Mouse (Mus musculus) myocyte (in vitro differentiated cells): ENCODE data around the gene Necab2. TPM values are rescaled to one million over a fixed set of nuclear protein-coding genes. Genes with fewer than 3 reads are reported as not detected.

Experiments used
- H3K27me3 ChIP-seq: one replicate; pipeline ENCODE4 v1.6.1; 2011; ENCODE audit not compliant: control insufficient read depth, insufficient read depth, insufficient read length
- H3K36me3 ChIP-seq: one replicate; pipeline ENCODE4 v1.6.1; 2011; ENCODE audit not compliant: control insufficient read depth, insufficient read depth
- H3K4me2 ChIP-seq: one replicate; pipeline ENCODE4 v1.6.1; 2011; ENCODE audit warnings: low read depth, control low read depth
- H3K4me3 ChIP-seq: one replicate; pipeline ENCODE4 v1.5.1; 2011; ENCODE audit warnings: mild to moderate bottlenecking, control low read depth, moderate library complexity
- H3K79me2 ChIP-seq: one replicate; pipeline ENCODE4 v1.6.1; 2011; ENCODE audit not compliant: control insufficient read depth, insufficient read depth
- H3ac ChIP-seq: one replicate; pipeline ENCODE4 v1.6.1; 2011; ENCODE audit not compliant: control insufficient read depth, insufficient read length
- CEBPB ChIP-seq: IDR thresholded peaks from 2 replicates; pipeline ENCODE4 v1.6.1; 2011; ENCODE audit warnings: mild to moderate bottlenecking, moderate library complexity; ENCODE audit not compliant: poor library complexity, insufficient read depth, severe bottlenecking
- E2F4 ChIP-seq: IDR thresholded peaks from one replicate; pipeline ENCODE4 v1.6.1; 2011; ENCODE audit warnings: mild to moderate bottlenecking, control low read depth, moderate library complexity; ENCODE audit not compliant: insufficient read depth
- MAX ChIP-seq: IDR thresholded peaks from one replicate; pipeline ENCODE4 v1.6.1; 2011; ENCODE audit warnings: low read depth, mild to moderate bottlenecking, control low read depth
- MYOD1 ChIP-seq, 3 experiments: IDR thresholded peaks; one replicate each; pipeline ENCODE4 v1.6.1; 2011; ENCODE audit warnings: control low read depth in 2 of 3, low read depth in 2 of 3, mild to moderate bottlenecking in 2 of 3, moderate library complexity in 1 of 3; ENCODE audit not compliant: insufficient read length in 2 of 3, control insufficient read depth in 1 of 3
- MYOG ChIP-seq, 3 experiments: IDR thresholded peaks; one replicate each; pipeline ENCODE4 v1.6.1; 2011; ENCODE audit warnings: control low read depth in 2 of 3, low read depth in 2 of 3, mild to moderate bottlenecking in 2 of 3; ENCODE audit not compliant: insufficient read length in 2 of 3, control insufficient read depth in 1 of 3, insufficient read depth in 1 of 3
- POLR2A ChIP-seq: IDR thresholded peaks from one replicate; pipeline ENCODE4 v1.6.1; 2011; ENCODE audit warnings: low read depth, mild to moderate bottlenecking, control low read depth, moderate library complexity; ENCODE audit not compliant: insufficient read length
- POLR2AphosphoS2 ChIP-seq: IDR thresholded peaks from one replicate; pipeline ENCODE4 v1.6.1; 2011; ENCODE audit warnings: low read depth, control low read depth; ENCODE audit not compliant: insufficient read length
- REST ChIP-seq: IDR thresholded peaks from one replicate; pipeline ENCODE4 v1.6.1; 2011; ENCODE audit warnings: mild to moderate bottlenecking, control low read depth, moderate library complexity; ENCODE audit not compliant: insufficient read depth, insufficient read length
- SRF ChIP-seq: IDR thresholded peaks from one replicate; pipeline ENCODE4 v1.6.1; 2011; ENCODE audit warnings: low read depth; ENCODE audit not compliant: control insufficient read depth, insufficient read length
- TCF12 ChIP-seq: IDR thresholded peaks from one replicate; pipeline ENCODE4 v1.6.1; 2011; ENCODE audit warnings: mild to moderate bottlenecking, control low read depth; ENCODE audit not compliant: poor library complexity, insufficient read depth, severe bottlenecking
- TCF3 ChIP-seq: IDR thresholded peaks from one replicate; pipeline ENCODE4 v1.6.1; 2011; ENCODE audit warnings: low read depth, control low read depth; ENCODE audit not compliant: insufficient read length
- USF1 ChIP-seq: IDR thresholded peaks from one replicate; pipeline ENCODE4 v1.6.1; 2011; ENCODE audit warnings: low read depth, mild to moderate bottlenecking, control low read depth, moderate library complexity
- polyA plus RNA-seq: library from polyadenylated mRNA; unstranded; fragments of >200 nt; fragmentation: generic; extraction: Trizol; gene quantifications from one replicate; pipeline ENCODE4 v1.2.1, GENCODE M21; 2012; ENCODE audit warnings: missing spikeins

The Necab2 gene
- polyA plus RNA-seq, 1 experiment: not detected

DNA sequence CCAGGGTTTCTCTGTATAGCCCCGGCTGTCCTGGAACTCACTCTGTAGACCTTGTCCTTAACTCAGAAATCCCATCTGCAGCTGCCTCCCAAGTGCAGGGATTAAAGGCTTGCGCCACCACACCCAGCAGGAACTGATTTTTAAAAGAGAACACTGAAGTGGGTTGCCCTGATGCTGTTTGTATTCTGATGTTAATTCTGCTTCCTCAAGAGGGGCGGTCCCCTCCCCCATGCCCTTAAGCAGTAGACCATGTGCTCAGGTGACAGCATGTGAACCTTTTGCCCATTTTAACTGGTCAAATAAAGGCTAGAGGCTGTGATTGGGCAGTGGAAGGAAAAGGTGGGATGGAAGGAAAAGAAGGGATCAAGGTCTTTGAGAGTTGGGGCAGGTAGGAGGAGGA is 69.2 kb downstream of the Necab2 start:
- no peak overlapping the region for H3K4me3 ChIP-seq
- TF ChIP-seq TCF12 (no peak), TCF3 (no peak), REST (no peak), USF1 (no peak), POLR2A (no peak), MYOG (IDR thresholded peaks at IDR 0.05; ENCODE audit: control insufficient read depth in 1 of 3, insufficient read depth in 1 of 3, insufficient read length in 2 of 3, low read depth in 2 of 3) (no peak), MAX (no peak), SRF (no peak), MYOD1 (IDR thresholded peaks at IDR 0.05; ENCODE audit: control insufficient read depth in 1 of 3, insufficient read length in 2 of 3, low read depth in 2 of 3) (no peak), E2F4 (no peak), POLR2AphosphoS2 (no peak), CEBPB (no peak)

DNA sequence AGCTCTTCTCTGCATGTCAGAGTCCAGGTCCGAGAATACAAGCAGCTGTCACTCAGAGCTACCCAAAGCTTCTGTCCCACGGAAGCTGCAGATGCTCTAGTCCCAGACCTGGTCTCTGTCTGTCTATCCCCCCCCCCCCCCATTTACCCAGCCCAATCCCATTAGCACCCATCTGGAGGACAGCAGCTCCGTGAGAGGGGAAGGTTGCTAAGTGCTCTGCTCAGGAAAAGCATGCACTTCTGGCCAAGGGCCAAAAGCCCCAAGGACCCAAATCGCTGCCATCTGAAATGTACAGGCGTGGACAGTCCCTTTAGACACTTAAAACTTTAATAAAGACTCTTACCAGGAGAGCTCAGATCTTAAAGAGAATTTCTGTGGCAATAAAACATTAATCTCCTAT is 70.2 kb downstream of the Necab2 start:
- Histone ChIP-seq H3K27me3 (no peaks in the 10 kb centered on the region), H3K4me3 (no peak overlapping the region), H3K36me3 (peaks cover 44% of the 10 kb centered on the region), H3K79me2 (no peaks in the 10 kb centered on the region), H3K4me2 (no peak overlapping the region), H3ac (no peak overlapping the region)
- TF ChIP-seq SRF (no peak), E2F4 (no peak), MYOD1 (IDR thresholded peaks at IDR 0.05; ENCODE audit: control insufficient read depth in 1 of 3, insufficient read length in 2 of 3, low read depth in 2 of 3) (no peak), CEBPB (no peak), TCF3 (no peak), POLR2A (no peak), REST (no peak), MAX (no peak), MYOG (IDR thresholded peaks at IDR 0.05; ENCODE audit: control insufficient read depth in 1 of 3, insufficient read depth in 1 of 3, insufficient read length in 2 of 3, low read depth in 2 of 3) (no peak), USF1 (no peak)

More for the DNA sequence above, 69.2 kb downstream of the Necab2 start:
- Histone ChIP-seq H3ac (no peak overlapping the region), H3K36me3 (peaks cover 43% of the 10 kb centered on the region), H3K4me2 (no peak overlapping the region), H3K27me3 (no peaks in the 10 kb centered on the region), H3K79me2 (no peaks in the 10 kb centered on the region)

DNA sequence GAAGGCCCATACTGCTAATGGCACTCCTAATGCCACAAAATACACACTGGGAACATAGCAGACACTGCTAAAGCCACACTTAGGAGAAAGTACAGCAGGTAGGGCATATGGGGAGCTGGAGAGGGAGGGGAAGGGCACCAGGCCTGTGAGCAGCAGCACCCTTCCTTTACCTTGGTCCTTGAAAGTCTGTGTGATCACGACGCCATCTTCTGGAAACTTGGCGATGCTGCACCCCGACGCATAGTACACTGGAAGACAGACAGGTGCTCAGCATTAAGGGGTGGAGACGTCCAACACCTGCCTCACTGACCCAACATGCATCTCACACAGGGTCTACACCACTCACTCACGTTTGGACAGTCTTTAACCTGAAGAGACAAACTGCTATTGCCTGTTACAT is 73.6 kb downstream of the Necab2 start:
- H3ac ChIP-seq: no peak overlapping the region
- TF ChIP-seq MYOD1 (IDR thresholded peaks at IDR 0.05; ENCODE audit: control insufficient read depth in 1 of 3, insufficient read length in 2 of 3, low read depth in 2 of 3) (no peak), MYOG (IDR thresholded peaks at IDR 0.05; ENCODE audit: control insufficient read depth in 1 of 3, insufficient read depth in 1 of 3, insufficient read length in 2 of 3, low read depth in 2 of 3) (no peak), CEBPB (no peak), MAX (no peak)

More for the DNA sequence above, 73.6 kb downstream of the Necab2 start:
- Histone ChIP-seq H3K27me3 (no peaks in the 10 kb centered on the region), H3K4me3 (no peak overlapping the region), H3K4me2 (no peak overlapping the region), H3K36me3 (peaks cover 55% of the 10 kb centered on the region), H3K79me2 (no peaks in the 10 kb centered on the region)

Other genes starting within 250 kb of the Necab2 start
- 238 TPM for gene Hsbp1, start 102.2 kb upstream of the Necab2 start, polyA plus RNA-seq
- 23.1 TPM for gene Mlycd, start 51.8 kb upstream of the Necab2 start, polyA plus RNA-seq
- 14.3 TPM for gene Osgin1, start 12.6 kb upstream of the Necab2 start, polyA plus RNA-seq
- gene Slc38a8, start 55.0 kb downstream of the Necab2 start, polyA plus RNA-seq: not detected
- 70.8 TPM for gene Mbtps1, start 112.0 kb downstream of the Necab2 start, polyA plus RNA-seq
- gene Hsdl1, start 128.5 kb downstream of the Necab2 start, polyA plus RNA-seq: 9.5 TPM
- 0.01 TPM for gene Dnaaf1, start 128.5 kb downstream of the Necab2 start, polyA plus RNA-seq
- gene Taf1c, start 158.5 kb downstream of the Necab2 start, polyA plus RNA-seq: 6.8 TPM
- gene Adad2, start 166.0 kb downstream of the Necab2 start, polyA plus RNA-seq: not detected
- gene Kcng4, start 189.0 kb downstream of the Necab2 start, polyA plus RNA-seq: not detected
- 1.1 TPM for gene Wfdc1, start 219.6 kb downstream of the Necab2 start, polyA plus RNA-seq